Mouse (Mus musculus) midbrain, embryonic 14.5 days (tissue): Measurements from ENCODE around the gene Slc23a4. TPM values are rescaled to one million over a fixed set of nuclear protein-coding genes. Genes with fewer than 3 reads are reported as not detected.

Experiments used
- ATAC-seq: fragments of 200-750 bp; cut with Nextera tagmentation; 2 replicates; pipeline ENCODE4 v1.8.0; 2017; ENCODE audit warnings: moderate number of reproducible peaks, moderate library complexity; ENCODE audit not compliant: low FRiP score, low TSS enrichment
- DNase-seq: peaks from one replicate; pipeline ENCODE4 v3.0.0-alpha.2; 2015
- H3K27ac ChIP-seq: fragments of 300-500 bp; sonication (generic); replicated peaks from 2 replicates; pipeline ENCODE4 v1.5.1; 2014; ENCODE audit warnings: mild to moderate bottlenecking, low read depth, low read length, moderate library complexity
- H3K27me3 ChIP-seq: fragments of 300-500 bp; sonication (generic); 2 replicates; pipeline ENCODE4 v1.6.1; 2014; ENCODE audit warnings: low read length, control low read depth, mixed read lengths; ENCODE audit not compliant: control insufficient read depth, insufficient read depth
- H3K36me3 ChIP-seq: fragments of 300-500 bp; sonication (generic); 2 replicates; pipeline ENCODE4 v1.6.1; 2014; ENCODE audit warnings: low read length, control low read depth; ENCODE audit not compliant: control insufficient read depth, insufficient read depth
- H3K4me1 ChIP-seq: fragments of 300-500 bp; sonication (generic); 2 replicates; pipeline ENCODE4 v1.6.1; 2014; ENCODE audit warnings: mild to moderate bottlenecking, antibody characterized with exemption, low read length, control low read depth; ENCODE audit not compliant: control insufficient read depth, insufficient read depth
- H3K4me2 ChIP-seq: fragments of 300-500 bp; sonication (generic); 2 replicates; pipeline ENCODE4 v1.6.1; 2014; ENCODE audit warnings: mild to moderate bottlenecking, low read length, moderate library complexity
- H3K4me3 ChIP-seq: fragments of 300-500 bp; sonication (generic); replicated peaks from 2 replicates; pipeline ENCODE4 v1.5.1; 2014; ENCODE audit warnings: low read depth, low read length
- H3K9ac ChIP-seq: fragments of 300-500 bp; sonication (generic); replicated peaks from 2 replicates; pipeline ENCODE4 v1.6.1; 2014; ENCODE audit warnings: mild to moderate bottlenecking, low read length, moderate library complexity
- H3K9me3 ChIP-seq: fragments of 300-500 bp; sonication (generic); 2 replicates; pipeline ENCODE4 v1.6.1; 2016; ENCODE audit warnings: low read length, control low read depth, mixed read lengths; ENCODE audit not compliant: control insufficient read depth
- whole genome bisulfite sequencing: fragments of 180-500 bp; shearing (Covaris S2); extraction: QIAGEN DNeasy Blood & Tissue Kit; methylation state at CpG from one replicate; pipeline ENCODE4 v1.1.7; 2014; 5-methylcytosine and 5-hydroxymethylcytosine counted together
- polyA plus RNA-seq: library from polyadenylated mRNA; unstranded; fragments of >200 nt; fragmentation: Nextera tagmentation; extraction: Ambion mirVana; gene quantifications from 2 replicates; pipeline ENCODE4 v1.2.1, GENCODE M21; 2014

Gene Slc23a4
- polyA plus RNA-seq, 1 experiment from 2014 or later = 0.75 TPM

- ATAC-seq (no peak), DNase-seq (no peak)
- Histone ChIP-seq H3K36me3 (no peaks in the 10 kb centered on the region), H3K9ac (no peak overlapping the region), H3K27ac (no peak overlapping the region), H3K4me3 (no peak overlapping the region), H3K4me1 (no peaks in the 10 kb centered on the region), H3K27me3 (no peaks in the 10 kb centered on the region), H3K4me2 (no peak overlapping the region), H3K9me3 (no peaks in the 10 kb centered on the region)
- WGBS = 91% methylated on average over 3 of the region's 3 CpGs
These were observed 8.9 kb downstream of the Slc23a4 start for GRCm38 (mm10) chr6:34979291-34979690.

GRCm38 (mm10) chr6:34971181-34971580 is 17.0 kb downstream of the Slc23a4 start:
- Histone ChIP-seq H3K4me3 (no peak overlapping the region), H3K9ac (no peak overlapping the region)
- 14% methylated on average over 3 of the region's 3 CpGs for WGBS

GRCm38 (mm10) chr6:34965819-34966539 is 22.2 kb downstream of the Slc23a4 start:
- WGBS = 93% methylated on average over 6 of the region's 6 CpGs
- no peak overlapping the region for H3K4me2 ChIP-seq
- ATAC-seq (no peak), DNase-seq (no peak)
- H3K9me3 ChIP-seq = no peaks in the 10 kb centered on the region
- H3K27me3 ChIP-seq = no peaks in the 10 kb centered on the region
- H3K27ac ChIP-seq = no peak overlapping the region
- H3K4me3 ChIP-seq = no peak overlapping the region
- no peaks in the 10 kb centered on the region for H3K36me3 ChIP-seq
- no peaks in the 10 kb centered on the region for H3K4me1 ChIP-seq
- no peak overlapping the region for H3K9ac ChIP-seq

More at GRCm38 (mm10) chr6:34971181-34971580, 17.0 kb downstream of the Slc23a4 start:
- H3K4me2 ChIP-seq = no peak overlapping the region
- H3K4me1 ChIP-seq = no peaks in the 10 kb centered on the region
- DNase-seq = no peak
- H3K27ac ChIP-seq = no peak overlapping the region
- no peaks in the 10 kb centered on the region for H3K27me3 ChIP-seq
- H3K9me3 ChIP-seq = no peaks in the 10 kb centered on the region
- ATAC-seq = no peak
- H3K36me3 ChIP-seq = no peaks in the 10 kb centered on the region

GRCm38 (mm10) chr6:34964550-34964949 is 23.7 kb downstream of the Slc23a4 start:
- H3K27me3 ChIP-seq = no peaks in the 10 kb centered on the region
- WGBS = 87% methylated on average over 2 of the region's 2 CpGs

GRCm38 (mm10) chr6:34959131-34959530 is 29.1 kb downstream of the Slc23a4 start:
- DNase-seq = no peak
- no peak overlapping the region for H3K4me3 ChIP-seq
- H3K36me3 ChIP-seq = no peaks in the 10 kb centered on the region
- no peak overlapping the region for H3K9ac ChIP-seq
- ATAC-seq = no peak
- H3K4me2 ChIP-seq = no peak overlapping the region
- H3K9me3 ChIP-seq = no peaks in the 10 kb centered on the region
- WGBS = 92% methylated on average over 7 of the region's 7 CpGs
- H3K4me1 ChIP-seq = no peaks in the 10 kb centered on the region
- no peaks in the 10 kb centered on the region for H3K27me3 ChIP-seq
- no peak overlapping the region for H3K27ac ChIP-seq

More at GRCm38 (mm10) chr6:34964550-34964949, 23.7 kb downstream of the Slc23a4 start:
- Histone ChIP-seq H3K4me3 (no peak overlapping the region), H3K4me2 (no peak overlapping the region), H3K27ac (no peak overlapping the region), H3K4me1 (no peaks in the 10 kb centered on the region), H3K9me3 (no peaks in the 10 kb centered on the region), H3K9ac (no peak overlapping the region), H3K36me3 (no peaks in the 10 kb centered on the region)
- no peak for ATAC-seq
- no peak for DNase-seq

GRCm38 (mm10) chr6:34955862-34956241 is 32.4 kb downstream of the Slc23a4 start:
- H3K4me2 ChIP-seq = peak overlapping the region; percentile 36; the same call in 1 of the 2 replicates
- H3K4me1 ChIP-seq = no peaks in the 10 kb centered on the region
- DNase-seq (peak; percentile 15), ATAC-seq (no peak)
- H3K36me3 ChIP-seq = no peaks in the 10 kb centered on the region
- no peak overlapping the region for H3K9ac ChIP-seq
- no peaks in the 10 kb centered on the region for H3K9me3 ChIP-seq
- 43% methylated on average over 8 of the region's 8 CpGs for WGBS
- no peak overlapping the region for H3K27ac ChIP-seq
- no peaks in the 10 kb centered on the region for H3K27me3 ChIP-seq
- H3K4me3 ChIP-seq = no peak overlapping the region

- H3K9ac ChIP-seq = no peak overlapping the region
- no peaks in the 10 kb centered on the region for H3K9me3 ChIP-seq
- H3K4me3 ChIP-seq = no peak overlapping the region
- peak overlapping the region; percentile 36 for H3K4me2 ChIP-seq
- no peak overlapping the region for H3K27ac ChIP-seq
- no peaks in the 10 kb centered on the region for H3K36me3 ChIP-seq
- no peaks in the 10 kb centered on the region for H3K27me3 ChIP-seq
- 54% methylated on average over 18 of the region's 18 CpGs for WGBS
- H3K4me1 ChIP-seq = no peaks in the 10 kb centered on the region
- DNase-seq (peak; percentile 59), ATAC-seq (peak; percentile 50)
These were observed 33.0 kb downstream of the Slc23a4 start for GRCm38 (mm10) chr6:34954926-34955861.

GRCm38 (mm10) chr6:34951956-34952667 is 36.1 kb downstream of the Slc23a4 start:
- Histone ChIP-seq H3K27ac (no peak overlapping the region), H3K4me3 (no peak overlapping the region), H3K27me3 (no peaks in the 10 kb centered on the region), H3K4me2 (no peak overlapping the region), H3K9ac (no peak overlapping the region), H3K9me3 (no peaks in the 10 kb centered on the region), H3K36me3 (no peaks in the 10 kb centered on the region), H3K4me1 (no peaks in the 10 kb centered on the region)
- ATAC-seq (no peak), DNase-seq (no peak)
- WGBS = 77% methylated on average over 7 of the region's 7 CpGs
